Mouse (Mus musculus) megakaryocyte, embryonic 14.5 days (primary cell): ENCODE measurements around the gene Dst.

Experiments
- FLI1 ChIP-seq: IDR thresholded peaks from 2 replicates; pipeline ENCODE4 v1.6.1; 2012; ENCODE audit warnings: low read length, inconsistent platforms, mixed read lengths
- GATA1 ChIP-seq: IDR thresholded peaks from 3 replicates; pipeline ENCODE4 v1.6.1; 2012; ENCODE audit warnings: mixed read lengths, low read length, inconsistent platforms, borderline replicate concordance

- TF ChIP-seq FLI1 (no peak), GATA1 (no peak)
These were observed 132.0 kb downstream of the Dst start for GRCm38 (mm10) chr1:34040049-34040448.
